ENCODE assay signal across 29 mouse cellular contexts in the genomic region with DNA sequence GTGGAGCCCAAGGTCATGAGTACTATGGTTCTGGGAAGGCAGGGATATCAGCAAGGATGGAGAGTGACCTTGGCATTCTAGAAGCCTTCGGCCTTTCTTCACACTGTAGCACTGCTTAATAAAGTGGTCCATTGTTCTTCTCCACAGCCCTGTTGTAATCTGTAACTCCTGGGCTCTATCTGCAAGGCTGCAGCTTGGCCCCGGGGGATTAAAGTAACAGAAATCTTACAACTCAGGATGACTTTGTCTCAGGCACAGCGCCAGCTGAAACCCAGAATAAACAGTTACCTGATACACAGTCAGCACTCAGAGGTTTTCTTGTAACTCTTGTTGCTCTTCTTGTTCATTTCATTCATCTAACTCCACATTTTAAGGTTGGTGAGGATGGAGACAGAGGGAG. TPM values are rescaled to one million over a fixed set of nuclear protein-coding genes. Genes with fewer than 3 reads are reported as not detected.
DNase-seq lines count a peak whose midpoint lies in the region; ATAC-seq and TF ChIP-seq lines count a peak whose summit lies in the region.
"Had no signal": no experiment of that assay in that cellular context is flagged by ENCODE, and none has a peak within 500 bp of the region (broad histone marks: within the 10 kb centered on the region; RNA-seq: fewer than 3 reads in every experiment).

No protein-coding gene starts in this region.

- ATAC-seq in stomach, embryonic 16.5 days (ENCODE audit: insufficient read depth, low FRiP score) = 0 out of 2 replicates have a peak, but pooled peaks have one; percentile 25
- no peak for ATAC-seq in forebrain, embryonic 16.5 days
- ATAC-seq: forebrain, embryonic 13.5 days; liver, embryonic 12.5 days; midbrain, embryonic 16.5 days had no signal

- no peak overlapping the region for H3K9ac ChIP-seq in stomach, embryonic 16.5 days (ENCODE audit: low read length)
- no peak overlapping the region for H3K9ac ChIP-seq in forebrain, embryonic 16.5 days (replicated peaks; ENCODE audit: low read depth, low read length)
- H3K9ac ChIP-seq: forebrain, embryonic 13.5 days; heart, embryonic 13.5 days; hindbrain, embryonic 12.5 days; kidney, embryonic 15.5 days; limb, embryonic 13.5 days; liver, embryonic 12.5 days; neural tube, embryonic 13.5 days had no signal

- no peak overlapping the region for H3K4me2 ChIP-seq in stomach, embryonic 16.5 days (ENCODE audit: low read depth, low read length)
- H3K4me2 ChIP-seq in forebrain, embryonic 16.5 days (ENCODE audit: low read length) = no peak overlapping the region
- H3K4me2 ChIP-seq: forebrain, embryonic 13.5 days; heart, embryonic 13.5 days; hindbrain, embryonic 12.5 days; kidney, embryonic 15.5 days; limb, embryonic 13.5 days; liver, embryonic 12.5 days; neural tube, embryonic 13.5 days had no signal

- peaks cover 13% of the 10 kb centered on the region for H3K27me3 ChIP-seq in stomach, embryonic 16.5 days (ENCODE audit: control insufficient read depth, insufficient read depth, low read length)
- no peaks in the 10 kb centered on the region; the same call in 1 of the 2 replicates for H3K27me3 ChIP-seq in forebrain, embryonic 16.5 days (replicated peaks; ENCODE audit: control insufficient read depth, insufficient read depth, low read length)

- peak; percentile 28 for DNase-seq in adrenal gland, postnatal 25 days
- DNase-seq in adrenal gland, adult 8-10 months = no peak
- DNase-seq in 3T3-L1 (ENCODE audit: low read depth, low spot score) (peak; percentile 44), ZHBTc4 (ENCODE audit: low read depth, low spot score) (peak; percentile 19)
- DNase-seq in layer of hippocampus, adult 2 months (ENCODE audit: low spot score in 2 of 2) = no peak
- DNase-seq in layer of hippocampus, adult 18-20 months (ENCODE audit: low spot score in 2 of 2) = no peak
- DNase-seq: cerebellum, adult 9-10 months; gastrocnemius, postnatal 14 days; heart, adult 2 months; kidney, adult 11 months; kidney, postnatal 36 days; layer of hippocampus, adult 9-11 months; lung, adult 18-20 months; lung, postnatal 36 days; right cerebral cortex, adult 18-20 months; right cerebral cortex, postnatal 4 days had no signal

- 32% methylated on average over 3 of the region's 3 CpGs for WGBS in stomach, embryonic 16.5 days
- 49% methylated on average over 3 of the region's 3 CpGs for WGBS in forebrain, embryonic 16.5 days

- H3K4me3 ChIP-seq in stomach, embryonic 16.5 days (replicated peaks; ENCODE audit: low read length) = no peak overlapping the region
- no peak overlapping the region for H3K4me3 ChIP-seq in layer of hippocampus, adult 2 months
- no peak overlapping the region for H3K4me3 ChIP-seq in forebrain, embryonic 16.5 days (replicated peaks; ENCODE audit: low read length)
- H3K4me3 ChIP-seq: erythroblast, embryonic 14.5 days; forebrain, embryonic 13.5 days; heart, adult 2 months; heart, embryonic 13.5 days; hindbrain, embryonic 12.5 days; kidney, embryonic 15.5 days; limb, embryonic 13.5 days; liver, embryonic 12.5 days; megakaryocyte, embryonic 14.5 days; myocyte; neural tube, embryonic 13.5 days had no signal

- peaks cover 4% of the 10 kb centered on the region; the same call in 1 of the 2 replicates for H3K9me3 ChIP-seq in stomach, embryonic 16.5 days (replicated peaks; ENCODE audit: control insufficient read depth, low read length)
- H3K9me3 ChIP-seq in forebrain, embryonic 16.5 days (ENCODE audit: control insufficient read depth, low read length) = 0 out of 2 replicates have a peak, but pooled peaks cover 3% of the 10 kb centered on the region
- H3K9me3 ChIP-seq: forebrain, embryonic 13.5 days; hindbrain, embryonic 12.5 days; kidney, embryonic 15.5 days; neural tube, embryonic 13.5 days had no signal

- no peak overlapping the region for H3K27ac ChIP-seq in stomach, embryonic 16.5 days (ENCODE audit: low read length)
- H3K27ac ChIP-seq in layer of hippocampus, adult 2 months = no peak overlapping the region
- no peak overlapping the region for H3K27ac ChIP-seq in forebrain, embryonic 16.5 days (ENCODE audit: low read length)
- H3K27ac ChIP-seq: forebrain, embryonic 13.5 days; heart, adult 2 months; heart, embryonic 13.5 days; hindbrain, embryonic 12.5 days; kidney, embryonic 15.5 days; limb, embryonic 13.5 days; liver, embryonic 12.5 days; neural tube, embryonic 13.5 days had no signal

- TF ChIP-seq CTCF in layer of hippocampus, adult 2 months (conservative IDR thresholded peaks at IDR 0.05) = no peak

- H3K36me3 ChIP-seq in stomach, embryonic 16.5 days (ENCODE audit: control insufficient read depth, insufficient read depth, low read length) = no peaks in the 10 kb centered on the region
- no peaks in the 10 kb centered on the region for H3K36me3 ChIP-seq in forebrain, embryonic 16.5 days (ENCODE audit: control insufficient read depth, insufficient read depth)
- H3K36me3 ChIP-seq: heart, embryonic 13.5 days; hindbrain, embryonic 12.5 days; kidney, embryonic 15.5 days; limb, embryonic 13.5 days; liver, embryonic 12.5 days; neural tube, embryonic 13.5 days had no signal

- H3K4me1 ChIP-seq in stomach, embryonic 16.5 days (ENCODE audit: control insufficient read depth, insufficient read depth, low read length) = peaks cover 8% of the 10 kb centered on the region; the same call in 1 of the 2 replicates
- peaks cover 6% of the 10 kb centered on the region for H3K4me1 ChIP-seq in forebrain, embryonic 16.5 days (replicated peaks; ENCODE audit: control insufficient read depth, insufficient read depth, low read length)

RNA-seq across cellular contexts. Expression of a gene that starts 4.4 kb away (rescaled TPM):
- total RNA-seq in adrenal gland, postnatal 25 days (2021) = 0.27 and 0.81 TPM in 2 replicates
- total RNA-seq in adrenal gland, adult 8-10 months (2022) = under 1 TPM; 0.29 to 0.77 (median 0.63) TPM
- 0.39 and 0.41 TPM in 2 replicates for polyA plus RNA-seq in stomach, embryonic 16.5 days (2015; fragmentation: Nextera tagmentation; extraction: Ambion mirVana)
- 10 to 100 TPM; 66.8 to 69.1 TPM for total RNA-seq in layer of hippocampus, adult 2 months (2021)
- 3.1 and 5.6 TPM in 2 replicates for polyA plus RNA-seq in forebrain, embryonic 16.5 days (2015; fragmentation: Nextera tagmentation; extraction: Ambion mirVana)
- 10 to 100 TPM; 66.1 to 67.7 TPM for total RNA-seq in layer of hippocampus, adult 18-20 months (2021)

RNA-seq across cellular contexts. Expression of a gene that starts 7.7 kb away (rescaled TPM):
- total RNA-seq in adrenal gland, postnatal 25 days (2021) = 3.4 TPM in 2 replicates
- 1 to 10 TPM; 1.5 to 2.9 (median 1.7) TPM for total RNA-seq in adrenal gland, adult 8-10 months (2022)
- 0.94 and 1.0 TPM in 2 replicates for polyA plus RNA-seq in stomach, embryonic 16.5 days (2015; fragmentation: Nextera tagmentation; extraction: Ambion mirVana)
- total RNA-seq in layer of hippocampus, adult 2 months (2021) = 1 to 10 TPM; 1.5 to 1.7 TPM
- polyA plus RNA-seq in forebrain, embryonic 16.5 days (2015; fragmentation: Nextera tagmentation; extraction: Ambion mirVana) = 0.40 and 0.49 TPM in 2 replicates
- total RNA-seq in layer of hippocampus, adult 18-20 months (2021) = 1 to 10 TPM; 1.3 to 1.5 TPM
- polyA plus RNA-seq: erythroblast, embryonic 14.5 days; myocyte had no signal

Comparison
In these comparisons a context has a peak if more than half of its experiments do, and no peak if none do; other contexts are left out.
1. DNase-seq: peak in adrenal gland, postnatal 25 days (single experiment), 3T3-L1 (single experiment) and ZHBTc4 (single experiment); none in adrenal gland, adult 8-10 months (single experiment), layer of hippocampus, adult 2 months (0 of 2) and layer of hippocampus, adult 18-20 months (0 of 2).
2. RNA of a gene that starts 4.4 kb away (total RNA-seq): 66.8 to 69.1 TPM in layer of hippocampus, adult 2 months and 66.1 to 67.7 TPM in layer of hippocampus, adult 18-20 months; 0.29 to 0.77 TPM in adrenal gland, adult 8-10 months and 0.27 to 0.81 TPM in adrenal gland, postnatal 25 days; every median in the first group is over 10 times any median in the second.